Mouse (Mus musculus) spleen, postnatal 36 days (tissue): ENCODE data around the gene Klf7.

Experiments
- DNase-seq, 2 experiments: peaks; one replicate each; pipeline ENCODE4 v3.0.0; 2022; ENCODE audit warnings: low spot score in 2 of 2, mixed read lengths in 1 of 2

Klf7 gene

GRCm38 (mm10) chr1:63980733-63981132 lies 141.3 kb downstream of the Klf7 start:
- DNase-seq = no peak
